Mouse (Mus musculus) 416B (cell line): ENCODE results near the gene Rdh16f2.
"Not testable (repeated sequence)": the region's sequence is repeated elsewhere in the genome, so short reads cannot be mapped to it uniquely, and the experiment has no call there.

Experiments
- DNase-seq: peaks from one replicate; pipeline ENCODE4 v3.0.0; 2011; ENCODE audit warnings: low read depth

The Rdh16f2 gene

DNA sequence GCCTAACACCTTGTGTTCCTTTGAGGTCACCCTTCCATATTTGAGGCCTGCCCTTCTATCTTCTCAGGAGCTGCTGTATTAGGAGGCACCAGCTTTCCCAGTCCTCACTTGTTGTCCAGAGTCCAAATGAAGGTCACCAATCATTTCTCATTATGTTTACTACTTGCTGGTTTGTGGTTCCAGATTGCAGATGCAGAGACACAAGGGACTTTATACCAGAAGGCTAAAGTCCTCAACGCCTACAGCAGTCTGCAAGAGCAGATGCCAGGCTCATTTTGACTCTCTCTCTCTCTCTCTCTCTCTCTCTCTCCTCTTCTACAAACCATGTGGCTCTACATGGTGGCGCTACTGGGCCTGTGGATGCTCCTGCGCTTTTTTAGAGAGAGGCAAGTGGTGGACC lies at the start of gene Rdh16f2:
Rdh16f2 (plus strand) TSS at position 243 of the 400 bp plus-strand sequence.
- no peak for DNase-seq

DNA sequence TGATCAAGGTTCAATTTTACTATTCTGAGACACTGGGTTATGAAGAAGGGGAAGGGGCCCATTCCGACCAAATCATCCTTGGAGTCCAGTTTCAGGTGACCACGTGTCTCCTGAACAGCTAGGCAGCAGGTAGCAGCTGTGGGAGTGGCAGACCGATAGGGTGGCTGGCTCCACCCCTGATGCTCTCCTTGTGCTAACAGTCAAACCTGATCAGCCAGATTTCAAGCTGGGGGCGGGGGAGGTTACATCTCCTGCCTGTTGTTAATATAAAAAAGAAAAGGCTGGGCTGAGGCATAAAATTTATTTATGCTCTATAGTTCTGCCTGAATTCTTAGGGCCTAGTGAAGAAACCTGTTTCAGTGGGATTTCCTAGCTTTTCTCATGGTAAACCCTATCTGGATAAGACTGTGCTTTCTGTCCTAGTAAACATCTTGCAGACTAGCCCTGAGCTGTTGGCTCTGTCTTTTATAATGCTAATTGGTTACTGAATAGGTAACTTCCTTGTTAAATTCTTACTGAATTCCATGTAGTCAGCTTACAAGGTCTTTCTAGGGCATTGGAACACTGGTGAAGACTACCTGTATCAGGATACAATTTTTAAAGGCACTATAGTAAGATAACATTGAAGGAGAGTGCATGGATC lies 48.9 kb upstream of the Rdh16f2 start:
- DNase-seq = not testable (repeated sequence)

DNA sequence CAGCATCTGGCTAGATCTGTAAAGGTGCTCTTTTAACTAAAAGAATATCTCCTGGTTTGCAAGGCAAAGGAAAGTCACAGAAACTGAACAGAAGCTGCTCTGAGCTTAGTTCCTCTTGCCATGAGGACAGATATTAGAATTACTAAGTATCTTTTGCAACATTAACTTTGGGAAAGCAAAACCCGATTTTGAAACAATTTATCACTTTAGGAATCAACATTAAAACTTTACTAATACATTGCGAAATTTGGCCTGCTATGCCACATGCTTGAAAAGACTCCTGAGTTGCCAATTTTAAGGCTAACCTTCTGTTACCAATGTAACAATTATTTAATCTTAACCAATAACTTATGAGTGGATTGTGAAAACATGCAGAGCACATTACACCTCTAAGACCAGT lies 44.5 kb upstream of the Rdh16f2 start:
- not testable (repeated sequence) for DNase-seq

DNA sequence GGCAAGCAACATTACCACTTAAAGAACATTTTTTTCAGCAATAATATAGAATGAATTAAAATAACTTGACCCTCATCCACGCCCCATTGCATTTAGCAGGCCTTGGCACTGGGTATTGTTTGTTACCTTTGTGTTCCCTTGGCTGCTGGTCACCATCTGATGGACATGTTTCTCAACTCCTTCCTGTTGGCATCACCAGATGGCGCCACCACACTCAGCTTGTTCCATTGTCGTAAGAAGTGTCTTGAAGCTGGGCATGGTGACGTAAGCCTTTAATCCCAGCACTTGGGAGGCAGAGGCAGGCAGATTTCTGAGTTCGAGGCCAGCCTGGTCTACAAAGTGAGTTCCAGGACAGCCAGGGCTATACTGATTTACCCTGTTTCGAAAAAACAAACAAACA lies 40.9 kb upstream of the Rdh16f2 start:
- DNase-seq = peak; percentile 75

- no peak for DNase-seq
Observed at GRCm38 (mm10) chr10:127829121-127829520, 37.2 kb upstream of the Rdh16f2 start.

DNA sequence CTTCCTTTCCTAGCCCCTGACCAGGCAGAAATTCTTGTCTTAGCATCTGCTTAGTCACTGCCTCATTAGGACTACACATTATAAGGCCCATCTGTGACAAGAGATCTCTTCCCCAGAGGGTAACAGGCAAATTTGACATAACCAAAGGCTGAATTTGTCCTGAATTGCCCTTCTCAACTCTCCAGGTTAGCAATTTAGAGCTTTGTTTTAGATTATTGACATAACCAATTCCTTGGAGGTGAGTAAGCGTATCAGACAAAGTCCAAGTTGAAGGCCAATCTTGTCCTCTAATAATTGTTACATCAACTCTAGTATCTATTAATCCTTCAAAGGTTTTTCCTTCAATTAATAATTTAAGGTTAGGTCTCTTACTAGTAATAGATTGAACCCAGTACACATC lies 32.1 kb upstream of the Rdh16f2 start:
- not testable (repeated sequence) for DNase-seq

DNA sequence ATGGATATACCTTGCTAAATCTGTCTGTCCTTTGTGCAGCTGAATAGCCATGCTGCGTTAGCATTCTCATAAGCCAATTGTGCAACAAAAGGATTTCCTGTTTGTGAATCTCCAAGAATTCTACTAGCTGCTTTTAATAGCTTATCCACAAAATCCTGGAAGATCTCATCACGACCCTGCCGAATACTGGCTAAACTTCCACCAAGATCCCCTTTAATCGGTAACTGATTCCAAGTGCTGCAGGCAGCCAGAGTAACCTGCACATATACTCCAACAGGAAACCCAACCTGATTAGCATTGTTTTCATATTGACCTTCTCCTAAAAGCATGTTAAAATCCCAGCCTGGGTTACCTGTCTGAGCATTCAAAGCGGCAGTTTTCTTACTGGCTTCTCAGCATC lies 31.0 kb upstream of the Rdh16f2 start:
- DNase-seq = no peak

- DNase-seq = not testable (repeated sequence)
Observed at GRCm38 (mm10) chr10:127837793-127838192, 28.5 kb upstream of the Rdh16f2 start.

GRCm38 (mm10) chr10:127838539-127838938 lies 27.7 kb upstream of the Rdh16f2 start:
- no peak for DNase-seq

DNA sequence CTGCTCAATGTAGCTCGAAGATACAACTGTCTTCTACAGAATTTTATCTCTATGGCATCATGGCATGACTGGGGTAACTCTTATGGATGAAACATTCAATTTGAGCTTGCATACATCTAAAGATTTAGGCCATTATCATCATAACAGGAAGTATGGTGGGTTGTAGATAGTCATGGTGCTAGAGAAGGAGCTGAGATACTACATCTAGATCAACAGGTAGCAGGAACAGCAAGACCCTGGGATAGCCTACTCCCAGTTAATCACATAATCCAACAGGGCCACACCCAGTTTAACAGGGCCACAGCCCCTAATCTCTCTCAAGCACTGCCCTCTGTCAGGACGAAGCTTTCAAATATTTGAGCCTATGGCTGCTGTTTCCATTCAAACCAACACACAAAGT lies 25.5 kb upstream of the Rdh16f2 start:
- DNase-seq = no peak

DNA sequence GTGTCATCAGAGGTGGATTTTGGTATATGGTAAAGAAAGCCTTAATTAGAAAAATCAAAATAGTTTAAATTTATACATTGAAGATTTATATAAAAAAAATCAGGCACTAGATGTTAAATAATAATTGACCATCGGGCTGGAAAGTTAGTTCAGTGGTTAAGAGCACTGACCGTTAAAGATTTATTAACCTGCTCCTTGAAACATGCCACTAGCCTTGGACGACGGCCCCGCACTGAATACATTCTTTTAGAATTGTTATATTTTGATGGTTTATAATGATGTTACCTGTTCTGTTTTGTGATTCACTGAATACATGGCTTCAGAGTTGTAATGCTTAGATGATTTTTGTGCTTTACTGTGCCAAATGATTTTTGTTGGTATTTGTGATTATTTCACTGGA lies 20.3 kb upstream of the Rdh16f2 start:
- not testable (repeated sequence) for DNase-seq

- DNase-seq = no peak
Observed at GRCm38 (mm10) chr10:127848089-127848488, 18.2 kb upstream of the Rdh16f2 start.

GRCm38 (mm10) chr10:127849628-127850027 lies 16.6 kb upstream of the Rdh16f2 start, which contains the start of gene Rdh19:
Rdh19 (plus strand) TSS chr10:127849928.
- no peak for DNase-seq

GRCm38 (mm10) chr10:127856376-127856775 lies 9.9 kb upstream of the Rdh16f2 start:
- DNase-seq = no peak

GRCm38 (mm10) chr10:127864931-127865330 lies 1.3 kb upstream of the Rdh16f2 start:
- DNase-seq = no peak

DNA sequence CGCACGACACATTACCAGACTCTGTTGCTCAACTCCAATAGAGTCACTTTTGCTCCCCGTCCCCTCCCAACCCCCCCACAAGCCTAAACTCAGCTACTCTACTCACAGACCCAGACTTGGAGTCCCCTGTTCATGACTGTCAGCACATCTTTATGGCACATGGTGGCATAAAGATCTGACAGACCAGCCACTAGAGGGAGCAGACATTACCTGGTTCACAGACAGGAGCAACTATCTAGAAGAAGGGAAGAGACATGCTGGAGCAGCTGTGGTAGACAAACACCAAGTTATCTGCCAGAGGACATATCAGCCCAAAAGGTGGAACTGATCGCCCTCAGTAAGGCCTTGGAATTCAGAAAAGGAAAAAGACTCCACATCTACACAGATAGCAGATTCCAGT lies 6.2 kb downstream of the Rdh16f2 start:
- DNase-seq = peak; percentile 44

- DNase-seq = no peak
Observed at GRCm38 (mm10) chr10:127877681-127878080, 11.4 kb downstream of the Rdh16f2 start.

DNA sequence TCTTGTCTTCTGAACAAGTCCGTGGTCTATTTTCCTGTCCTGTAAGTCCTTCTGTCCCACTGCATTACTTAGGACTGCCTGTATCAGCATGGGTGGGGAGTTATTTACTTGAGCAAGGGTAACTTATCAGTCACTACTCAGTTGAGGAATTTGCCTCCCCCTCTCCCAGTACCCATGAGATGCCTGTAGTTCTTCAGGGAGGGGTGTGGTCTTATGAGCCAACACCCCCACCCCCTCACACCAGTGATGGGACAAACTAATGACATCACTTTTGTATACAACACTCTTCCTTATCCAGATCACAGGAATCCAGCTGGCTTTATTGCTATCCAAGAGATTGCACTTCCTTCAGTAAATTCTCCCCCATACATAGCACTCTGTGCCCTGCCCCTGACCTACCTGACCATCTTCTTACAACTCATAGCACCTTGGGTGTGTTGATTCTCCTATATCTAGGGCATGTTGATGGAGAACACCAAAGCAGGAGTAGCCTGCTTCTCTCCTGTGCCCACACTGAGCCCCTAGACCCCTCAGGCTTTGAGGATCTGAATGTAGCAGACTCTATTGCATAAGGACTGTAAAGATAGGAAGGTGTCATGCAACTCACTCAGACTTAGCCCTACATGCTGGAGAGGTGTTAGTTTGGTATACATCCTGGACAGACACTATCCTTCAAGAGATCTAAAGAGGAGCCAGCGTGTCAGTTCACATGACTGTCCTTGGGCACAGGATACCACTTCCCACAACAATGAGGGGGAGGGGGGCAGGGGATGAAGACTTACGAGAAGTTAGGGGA lies 12.2 kb downstream of the Rdh16f2 start:
- DNase-seq = no peak

GRCm38 (mm10) chr10:127879155-127879688 lies 12.9 kb downstream of the Rdh16f2 start:
- peak; percentile 89 for DNase-seq

DNA sequence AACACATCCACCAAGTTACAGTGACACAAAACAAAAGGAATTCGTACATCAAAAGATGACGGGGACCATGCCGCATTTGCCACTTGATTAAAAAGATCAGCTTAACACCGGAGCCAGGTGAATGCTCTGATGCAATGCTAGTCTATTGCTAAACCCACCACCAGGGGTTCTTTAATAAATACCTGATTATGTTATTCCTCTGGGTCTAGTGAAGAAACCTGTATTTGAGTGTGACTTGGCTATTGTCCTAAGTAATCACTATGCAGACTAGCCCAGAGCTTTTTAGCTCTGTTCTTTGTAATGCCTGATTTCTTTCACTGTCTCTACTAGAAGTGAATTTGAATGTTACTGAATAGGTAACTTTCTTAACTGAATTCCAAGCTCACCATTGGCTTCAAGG lies 14.8 kb downstream of the Rdh16f2 start:
- DNase-seq = no peak

- no peak for DNase-seq
Observed at GRCm38 (mm10) chr10:127886551-127886950, 20.3 kb downstream of the Rdh16f2 start.

DNA sequence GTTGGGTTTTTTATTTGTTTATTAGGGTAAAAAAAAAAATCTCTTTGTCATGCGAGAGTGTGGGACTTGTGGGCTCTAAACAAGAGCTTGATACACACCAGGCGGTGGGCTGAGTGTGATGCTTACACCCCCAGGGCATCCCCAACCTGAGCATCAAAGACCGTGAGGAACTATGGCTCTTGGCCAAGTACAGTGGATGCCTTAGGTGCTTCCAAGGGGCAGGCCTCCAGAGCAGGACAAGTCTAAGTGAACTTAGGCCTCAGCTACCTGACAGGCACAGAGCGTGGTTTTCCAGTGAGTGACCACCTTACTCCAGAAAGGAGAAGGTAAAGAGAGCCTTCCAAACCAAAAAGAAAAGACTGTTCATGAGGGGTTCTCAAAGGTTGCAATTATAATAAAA lies 20.7 kb downstream of the Rdh16f2 start:
- DNase-seq = no peak

DNA sequence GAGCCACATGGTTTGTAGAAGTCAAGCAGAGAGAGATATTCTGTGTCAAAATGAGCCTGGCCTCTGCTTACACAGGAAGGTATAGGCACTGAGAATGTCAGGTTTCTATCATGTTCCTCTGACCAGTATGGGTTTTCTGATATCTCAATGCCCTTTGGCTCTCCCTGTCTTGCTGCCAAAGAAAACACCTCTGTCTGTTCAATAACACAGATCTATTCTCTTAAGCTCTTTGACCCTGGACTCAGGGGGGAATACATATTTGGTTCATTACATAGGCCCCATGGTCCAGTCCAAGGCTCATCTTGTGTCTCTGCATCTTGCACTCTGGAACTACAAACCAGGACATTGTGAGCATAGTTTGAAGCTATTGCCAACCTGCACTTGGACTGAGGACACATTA lies 22.3 kb downstream of the Rdh16f2 start, which contains the start of gene Rdh7:
Rdh7 (minus strand) TSS at position 213 of the 400 bp plus-strand sequence.
- no peak for DNase-seq
